Mouse (Mus musculus): ENCODE measurements around the gene Sycp3. TPM values are rescaled to one million over a fixed set of nuclear protein-coding genes. Genes with fewer than 3 reads are reported as not detected.
A peak's percentile ranks its signal among the peaks of the same experiment; 100 is the strongest.

The Sycp3 gene
- total RNA-seq, 1 experiment = 7.3 TPM

- in situ Hi-C loops (cut with MboI; ENCODE audit: low sequenced_read_pairs in 2 of 2, unreplicated experiment in 2 of 2) = no loop called here
- H3K9me3 ChIP-seq (ENCODE audit: control insufficient read depth, insufficient read depth, low read depth, low read length) = no peaks in the 10 kb centered on the region
- peaks cover 2 to 6% of the 10 kb centered on the region in 2 experiments; a peak in 1 of 4 replicates for H3K4me1 ChIP-seq (ENCODE audit: control insufficient read depth in 2 of 2, insufficient read depth in 2 of 2, low read length in 2 of 2, poor library complexity in 1 of 2)
- no peak overlapping the region for H3K4me3 ChIP-seq (ENCODE audit: insufficient read depth in 1 of 2, low read depth in 1 of 2, low read length in 2 of 2, poor library complexity in 1 of 2, severe bottlenecking in 1 of 2)
- H3K36me3 ChIP-seq (ENCODE audit: control insufficient read depth, insufficient read depth, low read length, poor library complexity, severe bottlenecking) = no peaks in the 10 kb centered on the region
- TF ChIP-seq CHD2 (IDR thresholded peaks at IDR 0.05; ENCODE audit: low read depth, low read length) (no peak), MAFK (IDR thresholded peaks at IDR 0.05; ENCODE audit: insufficient read depth, low read depth, low read length) (no peak), ZC3H11A (IDR thresholded peaks at IDR 0.05; ENCODE audit: borderline replicate concordance, low read depth, low read length) (no peak), ZNF384 (IDR thresholded peaks at IDR 0.05; ENCODE audit: low read depth, low read length) (no peak), HCFC1 (IDR thresholded peaks at IDR 0.05; ENCODE audit: borderline replicate concordance, insufficient read depth, low read length) (no peak)
- peak; percentile 24 for DNase-seq (ENCODE audit: low read depth, low spot score)
- H3K9ac ChIP-seq (ENCODE audit: insufficient read depth, low read depth, low read length, poor library complexity, severe bottlenecking) = no peak overlapping the region
- H3K27ac ChIP-seq (ENCODE audit: insufficient read depth, low read depth, low read length, poor library complexity, severe bottlenecking) = no peak overlapping the region
These were observed 45.9 kb downstream of the Sycp3 start for GRCm38 (mm10) chr10:88505256-88505655.

GRCm38 (mm10) chr10:88507691-88508143, 48.3 kb downstream of the Sycp3 start:
- H3K4me3 ChIP-seq (ENCODE audit: insufficient read depth in 1 of 2, low read depth in 1 of 2, low read length in 2 of 2, poor library complexity in 1 of 2, severe bottlenecking in 1 of 2) = no peak overlapping the region

GRCm38 (mm10) chr10:88510503-88511271, 51.3 kb downstream of the Sycp3 start:
- Histone ChIP-seq H3K36me3 (ENCODE audit: control insufficient read depth, insufficient read depth, low read length, poor library complexity, severe bottlenecking) (no peaks in the 10 kb centered on the region), H3K27ac (ENCODE audit: insufficient read depth, low read depth, low read length, poor library complexity, severe bottlenecking) (no peak overlapping the region), H3K9ac (ENCODE audit: insufficient read depth, low read depth, low read length, poor library complexity, severe bottlenecking) (no peak overlapping the region), H3K9me3 (ENCODE audit: control insufficient read depth, insufficient read depth, low read depth, low read length) (no peaks in the 10 kb centered on the region), H3K4me1 (ENCODE audit: control insufficient read depth in 2 of 2, insufficient read depth in 2 of 2, low read length in 2 of 2, poor library complexity in 1 of 2) (peaks cover 2 to 3% of the 10 kb centered on the region in 2 experiments; a peak in 3 of 4 replicates), H3K4me3 (ENCODE audit: insufficient read depth in 1 of 2, low read depth in 1 of 2, low read length in 2 of 2, poor library complexity in 1 of 2, severe bottlenecking in 1 of 2) (no peak overlapping the region)
- no peak for DNase-seq (ENCODE audit: low read depth, low spot score)
- in situ Hi-C loops (cut with MboI; ENCODE audit: low sequenced_read_pairs in 2 of 2, unreplicated experiment in 2 of 2) = no loop called here
- TF ChIP-seq MAFK (IDR thresholded peaks at IDR 0.05; ENCODE audit: insufficient read depth, low read depth, low read length) = no peak
- TF ChIP-seq HCFC1 (IDR thresholded peaks at IDR 0.05; ENCODE audit: borderline replicate concordance, insufficient read depth, low read length) = no peak
- no peak for TF ChIP-seq ZNF384 (IDR thresholded peaks at IDR 0.05; ENCODE audit: low read depth, low read length)
- TF ChIP-seq CHD2 (IDR thresholded peaks at IDR 0.05; ENCODE audit: low read depth, low read length) = no peak
- no peak for TF ChIP-seq ZC3H11A (IDR thresholded peaks at IDR 0.05; ENCODE audit: borderline replicate concordance, low read depth, low read length)

More at GRCm38 (mm10) chr10:88507691-88508143, 48.3 kb downstream of the Sycp3 start:
- in situ Hi-C loops (cut with MboI; ENCODE audit: low sequenced_read_pairs in 2 of 2, unreplicated experiment in 2 of 2) = no loop called here
- Histone ChIP-seq H3K4me1 (ENCODE audit: control insufficient read depth in 2 of 2, insufficient read depth in 2 of 2, low read length in 2 of 2, poor library complexity in 1 of 2) (peaks cover 2 to 6% of the 10 kb centered on the region in 2 experiments; a peak in 1 of 4 replicates), H3K36me3 (ENCODE audit: control insufficient read depth, insufficient read depth, low read length, poor library complexity, severe bottlenecking) (no peaks in the 10 kb centered on the region), H3K9ac (ENCODE audit: insufficient read depth, low read depth, low read length, poor library complexity, severe bottlenecking) (no peak overlapping the region), H3K9me3 (ENCODE audit: control insufficient read depth, insufficient read depth, low read depth, low read length) (no peaks in the 10 kb centered on the region), H3K27ac (ENCODE audit: insufficient read depth, low read depth, low read length, poor library complexity, severe bottlenecking) (no peak overlapping the region)
- no peak for DNase-seq (ENCODE audit: low read depth, low spot score)
- TF ChIP-seq ZC3H11A (IDR thresholded peaks at IDR 0.05; ENCODE audit: borderline replicate concordance, low read depth, low read length) (no peak), MAFK (IDR thresholded peaks at IDR 0.05; ENCODE audit: insufficient read depth, low read depth, low read length) (no peak), HCFC1 (IDR thresholded peaks at IDR 0.05; ENCODE audit: borderline replicate concordance, insufficient read depth, low read length) (no peak), CHD2 (IDR thresholded peaks at IDR 0.05; ENCODE audit: low read depth, low read length) (no peak), ZNF384 (IDR thresholded peaks at IDR 0.05; ENCODE audit: low read depth, low read length) (no peak)

- Histone ChIP-seq H3K27ac (ENCODE audit: insufficient read depth, low read depth, low read length, poor library complexity, severe bottlenecking) (no peak overlapping the region), H3K4me1 (ENCODE audit: control insufficient read depth in 2 of 2, insufficient read depth in 2 of 2, low read length in 2 of 2, poor library complexity in 1 of 2) (peaks cover 2 to 3% of the 10 kb centered on the region in 2 experiments; a peak in 3 of 4 replicates)
- in situ Hi-C loops (cut with MboI; ENCODE audit: low sequenced_read_pairs in 2 of 2, unreplicated experiment in 2 of 2) = no loop called here
These were observed 52.0 kb downstream of the Sycp3 start for GRCm38 (mm10) chr10:88511355-88511754.

More at GRCm38 (mm10) chr10:88511355-88511754, 52.0 kb downstream of the Sycp3 start:
- no peak for DNase-seq (ENCODE audit: low read depth, low spot score)
- H3K4me3 ChIP-seq (ENCODE audit: insufficient read depth in 1 of 2, low read depth in 1 of 2, low read length in 2 of 2, poor library complexity in 1 of 2, severe bottlenecking in 1 of 2) = no peak overlapping the region
- H3K36me3 ChIP-seq (ENCODE audit: control insufficient read depth, insufficient read depth, low read length, poor library complexity, severe bottlenecking) = no peaks in the 10 kb centered on the region
- TF ChIP-seq MAFK (IDR thresholded peaks at IDR 0.05; ENCODE audit: insufficient read depth, low read depth, low read length) (no peak), ZC3H11A (IDR thresholded peaks at IDR 0.05; ENCODE audit: borderline replicate concordance, low read depth, low read length) (no peak), ZNF384 (IDR thresholded peaks at IDR 0.05; ENCODE audit: low read depth, low read length) (no peak), CHD2 (IDR thresholded peaks at IDR 0.05; ENCODE audit: low read depth, low read length) (no peak), HCFC1 (IDR thresholded peaks at IDR 0.05; ENCODE audit: borderline replicate concordance, insufficient read depth, low read length) (no peak)
- H3K9me3 ChIP-seq (ENCODE audit: control insufficient read depth, insufficient read depth, low read depth, low read length) = no peaks in the 10 kb centered on the region
- no peak overlapping the region for H3K9ac ChIP-seq (ENCODE audit: insufficient read depth, low read depth, low read length, poor library complexity, severe bottlenecking)

Measured in ES-E14 (cell line).